Mouse (Mus musculus): Measurements from ENCODE around the gene Cfap77. TPM values are rescaled to one million over a fixed set of nuclear protein-coding genes. Genes with fewer than 3 reads are reported as not detected.

The Cfap77 gene
- polyA plus RNA-seq, 1 experiment = 0.06 TPM

GRCm38 (mm10) chr2:28912961-28913360 lies 141.9 kb downstream of the Cfap77 start:
- no peaks in the 10 kb centered on the region for H3K36me3 ChIP-seq (ENCODE audit: control insufficient read depth, insufficient read depth)
- TF ChIP-seq SRF (IDR thresholded peaks at IDR 0.05; ENCODE audit: control insufficient read depth, insufficient read length, low read depth) (no peak), MAX (IDR thresholded peaks at IDR 0.05; ENCODE audit: low read depth) (no peak), MYOG (IDR thresholded peaks at IDR 0.05; ENCODE audit: control insufficient read depth in 1 of 3, insufficient read depth in 1 of 3, insufficient read length in 2 of 3, low read depth in 2 of 3) (no peak), USF1 (IDR thresholded peaks at IDR 0.05; ENCODE audit: low read depth) (no peak), E2F4 (IDR thresholded peaks at IDR 0.05; ENCODE audit: insufficient read depth) (no peak), POLR2AphosphoS2 (IDR thresholded peaks at IDR 0.05; ENCODE audit: insufficient read length, low read depth) (no peak), REST (IDR thresholded peaks at IDR 0.05; ENCODE audit: insufficient read depth, insufficient read length) (no peak), CEBPB (IDR thresholded peaks at IDR 0.05; ENCODE audit: insufficient read depth, poor library complexity, severe bottlenecking) (no peak), TCF3 (IDR thresholded peaks at IDR 0.05; ENCODE audit: insufficient read length, low read depth) (no peak), POLR2A (IDR thresholded peaks at IDR 0.05; ENCODE audit: insufficient read length, low read depth) (no peak), TCF12 (IDR thresholded peaks at IDR 0.05; ENCODE audit: insufficient read depth, poor library complexity, severe bottlenecking) (no peak), MYOD1 (IDR thresholded peaks at IDR 0.05; ENCODE audit: control insufficient read depth in 1 of 3, insufficient read length in 2 of 3, low read depth in 2 of 3) (no peak)
- no peak overlapping the region for H3K4me2 ChIP-seq (ENCODE audit: low read depth)
- H3K27me3 ChIP-seq (ENCODE audit: control insufficient read depth, insufficient read depth, insufficient read length) = peaks cover 9% of the 10 kb centered on the region
- no peak overlapping the region for H3K4me3 ChIP-seq
- no peaks in the 10 kb centered on the region for H3K79me2 ChIP-seq (ENCODE audit: control insufficient read depth, insufficient read depth)
- no peak overlapping the region for H3ac ChIP-seq (ENCODE audit: control insufficient read depth, insufficient read length)

GRCm38 (mm10) chr2:28912039-28912700 lies 142.7 kb downstream of the Cfap77 start:
- Histone ChIP-seq H3K36me3 (ENCODE audit: control insufficient read depth, insufficient read depth) (no peaks in the 10 kb centered on the region), H3K4me3 (no peak overlapping the region), H3K27me3 (ENCODE audit: control insufficient read depth, insufficient read depth, insufficient read length) (peaks cover 9% of the 10 kb centered on the region), H3K79me2 (ENCODE audit: control insufficient read depth, insufficient read depth) (no peaks in the 10 kb centered on the region), H3ac (ENCODE audit: control insufficient read depth, insufficient read length) (no peak overlapping the region), H3K4me2 (ENCODE audit: low read depth) (no peak overlapping the region)
- TF ChIP-seq SRF (IDR thresholded peaks at IDR 0.05; ENCODE audit: control insufficient read depth, insufficient read length, low read depth) = no peak
- no peak for TF ChIP-seq TCF3 (IDR thresholded peaks at IDR 0.05; ENCODE audit: insufficient read length, low read depth)
- TF ChIP-seq MYOG (IDR thresholded peaks at IDR 0.05; ENCODE audit: control insufficient read depth in 1 of 3, insufficient read depth in 1 of 3, insufficient read length in 2 of 3, low read depth in 2 of 3) = no peak
- TF ChIP-seq TCF12 (IDR thresholded peaks at IDR 0.05; ENCODE audit: insufficient read depth, poor library complexity, severe bottlenecking) = no peak
- TF ChIP-seq MYOD1 (IDR thresholded peaks at IDR 0.05; ENCODE audit: control insufficient read depth in 1 of 3, insufficient read length in 2 of 3, low read depth in 2 of 3) = no peak
- no peak for TF ChIP-seq POLR2A (IDR thresholded peaks at IDR 0.05; ENCODE audit: insufficient read length, low read depth)

- Histone ChIP-seq H3K36me3 (ENCODE audit: control insufficient read depth, insufficient read depth) (no peaks in the 10 kb centered on the region), H3K4me2 (ENCODE audit: low read depth) (no peak overlapping the region), H3K4me3 (no peak overlapping the region), H3ac (ENCODE audit: control insufficient read depth, insufficient read length) (no peak overlapping the region), H3K27me3 (ENCODE audit: control insufficient read depth, insufficient read depth, insufficient read length) (peaks cover 9% of the 10 kb centered on the region), H3K79me2 (ENCODE audit: control insufficient read depth, insufficient read depth) (no peaks in the 10 kb centered on the region)
- no peak for TF ChIP-seq E2F4 (IDR thresholded peaks at IDR 0.05; ENCODE audit: insufficient read depth)
- TF ChIP-seq USF1 (IDR thresholded peaks at IDR 0.05; ENCODE audit: low read depth) = no peak
Observed at GRCm38 (mm10) chr2:28911331-28912038, 143.4 kb downstream of the Cfap77 start.

- TF ChIP-seq POLR2A (IDR thresholded peaks at IDR 0.05; ENCODE audit: insufficient read length, low read depth) (no peak), CEBPB (IDR thresholded peaks at IDR 0.05; ENCODE audit: insufficient read depth, poor library complexity, severe bottlenecking) (no peak), MYOG (IDR thresholded peaks at IDR 0.05; ENCODE audit: control insufficient read depth in 1 of 3, insufficient read depth in 1 of 3, insufficient read length in 2 of 3, low read depth in 2 of 3) (no peak), MAX (IDR thresholded peaks at IDR 0.05; ENCODE audit: low read depth) (no peak), SRF (IDR thresholded peaks at IDR 0.05; ENCODE audit: control insufficient read depth, insufficient read length, low read depth) (no peak), MYOD1 (IDR thresholded peaks at IDR 0.05; ENCODE audit: control insufficient read depth in 1 of 3, insufficient read length in 2 of 3, low read depth in 2 of 3) (no peak), TCF3 (IDR thresholded peaks at IDR 0.05; ENCODE audit: insufficient read length, low read depth) (no peak), E2F4 (IDR thresholded peaks at IDR 0.05; ENCODE audit: insufficient read depth) (no peak), REST (IDR thresholded peaks at IDR 0.05; ENCODE audit: insufficient read depth, insufficient read length) (no peak), TCF12 (IDR thresholded peaks at IDR 0.05; ENCODE audit: insufficient read depth, poor library complexity, severe bottlenecking) (no peak), USF1 (IDR thresholded peaks at IDR 0.05; ENCODE audit: low read depth) (no peak), POLR2AphosphoS2 (IDR thresholded peaks at IDR 0.05; ENCODE audit: insufficient read length, low read depth) (no peak)
- Histone ChIP-seq H3K36me3 (ENCODE audit: control insufficient read depth, insufficient read depth) (no peaks in the 10 kb centered on the region), H3K4me2 (ENCODE audit: low read depth) (no peak overlapping the region), H3K27me3 (ENCODE audit: control insufficient read depth, insufficient read depth, insufficient read length) (peaks cover 6% of the 10 kb centered on the region), H3K79me2 (ENCODE audit: control insufficient read depth, insufficient read depth) (no peaks in the 10 kb centered on the region), H3ac (ENCODE audit: control insufficient read depth, insufficient read length) (no peak overlapping the region), H3K4me3 (no peak overlapping the region)
Observed at GRCm38 (mm10) chr2:28910877-28911276, 144.0 kb downstream of the Cfap77 start.
